Mouse (Mus musculus): Measurements from ENCODE around the gene Fgfr2. TPM values are rescaled to one million over a fixed set of nuclear protein-coding genes. Genes with fewer than 3 reads are reported as not detected.

The Fgfr2 gene
- polyA plus RNA-seq, 1 experiment from 2014 or later, result 47.9 TPM

- WGBS, result 28% methylated on average over 2 of the region's 2 CpGs
- Histone ChIP-seq H3K9me3 (replicated peaks) (no peaks in the 10 kb centered on the region), H3K4me3 (no peak overlapping the region), H3K27ac (no peak overlapping the region), H3K4me2 (no peak overlapping the region), H3K9ac (no peak overlapping the region), H3K27me3 (no peaks in the 10 kb centered on the region), H3K36me3 (ENCODE audit: poor library complexity, severe bottlenecking) (peaks cover 7% of the 10 kb centered on the region; the same call in 1 of the 2 replicates), H3K4me1 (no peaks in the 10 kb centered on the region)
- ATAC-seq, result no peak
Measured at GRCm38 (mm10) chr7:130895618-130895945, 2227.6 kb downstream of the Fgfr2 start.

GRCm38 (mm10) chr7:130894931-130895617, 2228.1 kb downstream of the Fgfr2 start:
- Histone ChIP-seq H3K27me3 (no peaks in the 10 kb centered on the region), H3K27ac (no peak overlapping the region), H3K36me3 (ENCODE audit: poor library complexity, severe bottlenecking) (peaks cover 7% of the 10 kb centered on the region; the same call in 1 of the 2 replicates), H3K4me2 (no peak overlapping the region), H3K4me3 (no peak overlapping the region), H3K9ac (no peak overlapping the region), H3K4me1 (no peaks in the 10 kb centered on the region), H3K9me3 (replicated peaks) (no peaks in the 10 kb centered on the region)
- no peak for ATAC-seq
- 40% methylated on average over 9 of the region's 9 CpGs for WGBS

- no peak overlapping the region for H3K27ac ChIP-seq
- no peak for ATAC-seq
Measured at GRCm38 (mm10) chr7:130892973-130893372, 2230.2 kb downstream of the Fgfr2 start.

GRCm38 (mm10) chr7:130890871-130891270, 2232.3 kb downstream of the Fgfr2 start:
- ATAC-seq, result no peak
- 25% methylated on average over 2 of the region's 2 CpGs for WGBS
- H3K36me3 ChIP-seq (ENCODE audit: poor library complexity, severe bottlenecking), result peaks cover 13% of the 10 kb centered on the region; the same call in 1 of the 2 replicates
- H3K9ac ChIP-seq, result peak overlapping the region; percentile 30; the same call in 1 of the 2 replicates
- no peak overlapping the region for H3K4me2 ChIP-seq
- no peak overlapping the region for H3K27ac ChIP-seq
- peaks cover 6% of the 10 kb centered on the region; the same call in 1 of the 2 replicates for H3K4me1 ChIP-seq
- no peak overlapping the region for H3K4me3 ChIP-seq
- H3K9me3 ChIP-seq (replicated peaks), result no peaks in the 10 kb centered on the region
- H3K27me3 ChIP-seq, result no peaks in the 10 kb centered on the region

More at GRCm38 (mm10) chr7:130892973-130893372, 2230.2 kb downstream of the Fgfr2 start:
- no peak overlapping the region for H3K4me3 ChIP-seq
- H3K9me3 ChIP-seq (replicated peaks), result no peaks in the 10 kb centered on the region
- no peaks in the 10 kb centered on the region for H3K27me3 ChIP-seq
- WGBS, result 82% methylated on average over 6 of the region's 6 CpGs
- H3K36me3 ChIP-seq (ENCODE audit: poor library complexity, severe bottlenecking), result peaks cover 7% of the 10 kb centered on the region; the same call in 1 of the 2 replicates
- no peak overlapping the region for H3K9ac ChIP-seq
- H3K4me2 ChIP-seq, result no peak overlapping the region
- peaks cover 2% of the 10 kb centered on the region; the same call in 1 of the 2 replicates for H3K4me1 ChIP-seq

GRCm38 (mm10) chr7:130887946-130888345, 2235.2 kb downstream of the Fgfr2 start:
- Histone ChIP-seq H3K9me3 (replicated peaks) (no peaks in the 10 kb centered on the region), H3K4me2 (no peak overlapping the region), H3K4me3 (no peak overlapping the region), H3K9ac (no peak overlapping the region), H3K27me3 (no peaks in the 10 kb centered on the region), H3K27ac (no peak overlapping the region), H3K36me3 (ENCODE audit: poor library complexity, severe bottlenecking) (peaks cover 21% of the 10 kb centered on the region; the same call in 1 of the 2 replicates), H3K4me1 (peaks cover 6% of the 10 kb centered on the region; the same call in 1 of the 2 replicates)
- ATAC-seq, result no peak
- WGBS, result 10% methylated on average over 3 of the region's 3 CpGs

GRCm38 (mm10) chr7:130886246-130886645, 2236.9 kb downstream of the Fgfr2 start:
- H3K27ac ChIP-seq, result no peak overlapping the region
- no peak overlapping the region for H3K4me3 ChIP-seq
- no peaks in the 10 kb centered on the region for H3K9me3 ChIP-seq (replicated peaks)
- H3K4me2 ChIP-seq, result no peak overlapping the region
- 85% methylated on average over 3 of the region's 3 CpGs for WGBS
- no peaks in the 10 kb centered on the region for H3K27me3 ChIP-seq
- H3K9ac ChIP-seq, result no peak overlapping the region
- peaks cover 15% of the 10 kb centered on the region; the same call in 1 of the 2 replicates for H3K36me3 ChIP-seq (ENCODE audit: poor library complexity, severe bottlenecking)
- peaks cover 6% of the 10 kb centered on the region; the same call in 1 of the 2 replicates for H3K4me1 ChIP-seq
- ATAC-seq, result no peak

- Histone ChIP-seq H3K36me3 (ENCODE audit: poor library complexity, severe bottlenecking) (peaks cover 18% of the 10 kb centered on the region; the same call in 1 of the 2 replicates), H3K27ac (no peak overlapping the region)
Measured at GRCm38 (mm10) chr7:130884161-130884560, 2239.0 kb downstream of the Fgfr2 start.

GRCm38 (mm10) chr7:130867256-130867655, 2255.9 kb downstream of the Fgfr2 start:
- peaks cover 7% of the 10 kb centered on the region for H3K27me3 ChIP-seq
- no peak for ATAC-seq
- peak overlapping the region; percentile 9 for H3K4me2 ChIP-seq
- WGBS, result 70% methylated on average over 3 of the region's 3 CpGs
- H3K4me1 ChIP-seq, result peaks cover 13% of the 10 kb centered on the region
- H3K4me3 ChIP-seq, result no peak overlapping the region
- H3K9me3 ChIP-seq (replicated peaks), result no peaks in the 10 kb centered on the region
- no peaks in the 10 kb centered on the region for H3K36me3 ChIP-seq (ENCODE audit: poor library complexity, severe bottlenecking)
- no peak overlapping the region for H3K9ac ChIP-seq
- no peak overlapping the region for H3K27ac ChIP-seq

More at GRCm38 (mm10) chr7:130884161-130884560, 2239.0 kb downstream of the Fgfr2 start:
- H3K4me1 ChIP-seq, result peaks cover 6% of the 10 kb centered on the region; the same call in 1 of the 2 replicates
- H3K9ac ChIP-seq, result no peak overlapping the region
- H3K4me2 ChIP-seq, result no peak overlapping the region
- 94% methylated on average over 2 of the region's 2 CpGs for WGBS
- H3K27me3 ChIP-seq, result no peaks in the 10 kb centered on the region
- H3K9me3 ChIP-seq (replicated peaks), result no peaks in the 10 kb centered on the region
- no peak overlapping the region for H3K4me3 ChIP-seq
- no peak for ATAC-seq

GRCm38 (mm10) chr7:130866640-130867039, 2256.5 kb downstream of the Fgfr2 start:
- no peak overlapping the region for H3K27ac ChIP-seq
- peaks cover 7% of the 10 kb centered on the region for H3K27me3 ChIP-seq
- H3K9me3 ChIP-seq (replicated peaks), result no peaks in the 10 kb centered on the region
- no peak for ATAC-seq
- H3K9ac ChIP-seq, result peak overlapping the region; percentile 81
- H3K4me2 ChIP-seq, result peak overlapping the region; percentile 78
- no peaks in the 10 kb centered on the region for H3K36me3 ChIP-seq (ENCODE audit: poor library complexity, severe bottlenecking)
- 2% methylated on average over 13 of the region's 13 CpGs for WGBS
- H3K4me1 ChIP-seq, result peaks cover 15% of the 10 kb centered on the region
- peak overlapping the region; percentile 80 for H3K4me3 ChIP-seq

GRCm38 (mm10) chr7:130865613-130866591, 2257.2 kb downstream of the Fgfr2 start, which contains the start of gene Plekha1:
Plekha1 (plus strand) TSS chr7:130865756.
- peak within 1 kb of the TSS; percentile 78 for H3K4me2 ChIP-seq
- H3K27me3 ChIP-seq, result peaks cover 7% of the 10 kb centered on the region
- under 1% methylated on average over 84 of the region's 114 CpGs for WGBS
- peak within 1 kb of the TSS; percentile 80 for H3K4me3 ChIP-seq
- peak within 1 kb of the TSS; percentile 63 for H3K27ac ChIP-seq
- no peaks in the 10 kb centered on the region for H3K36me3 ChIP-seq (ENCODE audit: poor library complexity, severe bottlenecking)
- no peaks in the 10 kb centered on the region for H3K9me3 ChIP-seq (replicated peaks)
- peaks cover 22% of the 10 kb centered on the region for H3K4me1 ChIP-seq
- peak within 1 kb of the TSS; percentile 81 for H3K9ac ChIP-seq
- peak; percentile 99 for ATAC-seq

GRCm38 (mm10) chr7:130864711-130865110, 2258.4 kb downstream of the Fgfr2 start:
- peaks cover 32% of the 10 kb centered on the region for H3K4me1 ChIP-seq
- no peak overlapping the region for H3K27ac ChIP-seq
- no peaks in the 10 kb centered on the region for H3K9me3 ChIP-seq (replicated peaks)
- H3K27me3 ChIP-seq, result peaks cover 7% of the 10 kb centered on the region
- WGBS, result 78% methylated on average over 7 of the region's 7 CpGs
- no peak overlapping the region for H3K4me2 ChIP-seq
- H3K36me3 ChIP-seq (ENCODE audit: poor library complexity, severe bottlenecking), result no peaks in the 10 kb centered on the region
- no peak for ATAC-seq
- H3K9ac ChIP-seq, result no peak overlapping the region
- no peak overlapping the region for H3K4me3 ChIP-seq

- Histone ChIP-seq H3K9me3 (replicated peaks) (no peaks in the 10 kb centered on the region), H3K27ac (no peak overlapping the region), H3K9ac (0 out of 2 replicates have a peak overlapping the region, but pooled peaks have one; percentile 0), H3K27me3 (peaks cover 7% of the 10 kb centered on the region), H3K4me2 (no peak overlapping the region), H3K36me3 (ENCODE audit: poor library complexity, severe bottlenecking) (no peaks in the 10 kb centered on the region), H3K4me1 (peaks cover 32% of the 10 kb centered on the region), H3K4me3 (no peak overlapping the region)
- no peak for ATAC-seq
- WGBS, result 23% methylated on average over 1 of the region's 1 CpGs
Measured at GRCm38 (mm10) chr7:130862501-130862900, 2260.6 kb downstream of the Fgfr2 start.

Data from forebrain, embryonic 13.5 days (tissue).